Mouse (Mus musculus): ENCODE measurements around the gene Wasl. TPM values are rescaled to one million over a fixed set of nuclear protein-coding genes. Genes with fewer than 3 reads are reported as not detected.

Wasl gene
- polyA plus RNA-seq, 1 experiment from 2014 or later, result 67.1 TPM

DNA sequence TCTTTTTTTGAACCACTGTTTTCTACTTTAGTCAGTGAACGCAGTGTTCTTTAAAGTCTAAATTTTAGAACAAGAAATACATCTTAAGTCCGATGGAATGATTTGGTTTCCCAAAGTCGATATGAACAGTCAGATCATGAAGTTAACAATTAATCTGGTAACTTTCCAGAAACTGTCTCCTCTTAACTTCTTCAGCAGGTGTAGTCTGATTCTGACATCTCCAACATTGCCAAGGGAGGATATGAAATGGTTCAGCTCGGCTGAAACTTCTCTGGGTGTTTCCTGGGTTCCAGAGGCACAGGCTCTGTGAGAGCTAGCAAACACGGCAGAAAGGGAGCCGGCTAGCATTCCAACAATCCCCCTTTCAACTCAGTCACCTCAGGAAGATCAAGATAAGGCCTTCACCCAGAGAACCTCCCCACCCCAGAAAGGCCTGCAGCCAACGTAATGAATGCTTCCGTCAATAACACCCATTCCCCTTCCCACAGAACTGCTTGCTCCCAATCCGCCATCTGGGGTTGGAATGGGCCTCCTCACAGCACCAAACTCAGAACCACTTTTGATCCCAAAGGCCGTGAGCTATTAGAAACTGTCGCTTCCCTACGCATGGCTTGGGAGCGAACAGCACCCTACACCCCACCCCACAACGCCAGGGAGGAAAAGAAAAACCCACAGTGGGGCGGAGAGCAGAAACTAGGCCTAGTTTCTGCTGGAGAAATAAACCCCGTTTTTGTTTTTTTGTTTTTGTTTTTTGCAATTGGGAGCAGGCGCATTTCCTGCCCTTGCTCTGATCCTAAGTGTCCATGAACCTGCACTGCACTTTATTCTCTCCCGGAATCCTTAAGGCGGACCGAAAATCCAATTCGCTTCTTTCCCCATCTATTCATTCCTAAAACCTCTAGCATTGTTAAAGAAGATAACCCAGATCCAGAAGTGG is 1.3 kb downstream of the Wasl start:
- 10% methylated on average over 21 of the region's 21 CpGs for WGBS
- no peak for ATAC-seq (ENCODE audit: low FRiP score, low read depth)
- peak overlapping the region; percentile 94 for H3K27ac ChIP-seq (replicated peaks)

DNA sequence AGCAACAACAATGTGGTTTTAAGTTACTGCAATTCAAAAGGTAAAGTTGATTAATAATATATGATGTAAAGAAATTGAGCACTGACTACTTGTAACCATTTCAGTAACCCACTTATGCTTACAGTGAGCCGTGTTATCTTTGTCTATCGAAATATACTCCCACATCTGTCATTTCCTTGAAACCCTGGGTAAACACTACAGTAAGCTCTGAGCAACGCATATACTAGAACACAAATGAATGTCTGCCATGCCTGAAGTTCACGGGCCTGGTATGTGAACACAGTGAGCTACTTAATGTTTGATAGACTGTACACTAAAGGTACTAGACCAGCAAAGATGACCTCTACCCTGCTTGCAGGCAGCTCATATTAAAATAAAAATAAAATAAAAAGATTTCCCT is 2.3 kb downstream of the Wasl start:
- peak overlapping the region; percentile 19; the same call in 1 of the 2 replicates for H3K4me3 ChIP-seq
- WGBS, result 70% methylated on average over 4 of the region's 4 CpGs
- peak overlapping the region; percentile 86 for H3K4me2 ChIP-seq
- H3K27me3 ChIP-seq, result no peaks in the 10 kb centered on the region
- H3K4me1 ChIP-seq (replicated peaks), result peaks cover 22% of the 10 kb centered on the region
- no peaks in the 10 kb centered on the region for H3K9me3 ChIP-seq
- H3K36me3 ChIP-seq, result no peaks in the 10 kb centered on the region
- no peak for ATAC-seq (ENCODE audit: low FRiP score, low read depth)
- H3K9ac ChIP-seq, result no peak overlapping the region
- no peak overlapping the region for H3K27ac ChIP-seq (replicated peaks)

More for the DNA sequence above, 1.3 kb downstream of the Wasl start:
- peak overlapping the region; percentile 79 for H3K9ac ChIP-seq
- peak overlapping the region; percentile 86 for H3K4me2 ChIP-seq
- peaks cover 22% of the 10 kb centered on the region for H3K4me1 ChIP-seq (replicated peaks)
- no peaks in the 10 kb centered on the region for H3K36me3 ChIP-seq
- peak overlapping the region; percentile 86 for H3K4me3 ChIP-seq
- no peaks in the 10 kb centered on the region for H3K9me3 ChIP-seq
- H3K27me3 ChIP-seq, result no peaks in the 10 kb centered on the region

DNA sequence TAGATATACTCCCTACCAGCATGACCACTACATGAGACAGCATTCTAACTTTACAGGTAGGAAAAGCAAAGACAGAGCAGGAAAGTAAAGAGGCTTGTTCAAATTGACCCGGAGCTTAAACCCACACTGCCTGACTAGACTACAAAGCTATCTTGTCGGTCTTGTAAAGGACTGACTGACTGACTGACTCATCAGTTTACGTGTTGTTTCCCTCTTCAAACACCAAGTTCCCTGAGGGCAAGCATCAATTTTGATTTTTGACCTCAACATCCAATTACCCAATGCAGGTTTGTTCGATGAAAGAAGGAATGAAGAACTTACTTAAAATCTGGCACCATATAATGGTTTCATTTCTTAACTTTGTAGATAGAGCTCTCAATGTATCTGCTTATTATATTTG is 2.9 kb downstream of the Wasl start:
- H3K4me3 ChIP-seq, result no peak overlapping the region
- H3K9ac ChIP-seq, result no peak overlapping the region
- no peaks in the 10 kb centered on the region for H3K36me3 ChIP-seq
- peaks cover 22% of the 10 kb centered on the region for H3K4me1 ChIP-seq (replicated peaks)
- 81% methylated on average over 4 of the region's 4 CpGs for WGBS
- H3K27me3 ChIP-seq, result no peaks in the 10 kb centered on the region
- no peak for ATAC-seq (ENCODE audit: low FRiP score, low read depth)
- 0 out of 2 replicates have a peak overlapping the region, but pooled peaks have one; percentile 17 for H3K4me2 ChIP-seq
- H3K9me3 ChIP-seq, result no peaks in the 10 kb centered on the region
- H3K27ac ChIP-seq (replicated peaks), result no peak overlapping the region

DNA sequence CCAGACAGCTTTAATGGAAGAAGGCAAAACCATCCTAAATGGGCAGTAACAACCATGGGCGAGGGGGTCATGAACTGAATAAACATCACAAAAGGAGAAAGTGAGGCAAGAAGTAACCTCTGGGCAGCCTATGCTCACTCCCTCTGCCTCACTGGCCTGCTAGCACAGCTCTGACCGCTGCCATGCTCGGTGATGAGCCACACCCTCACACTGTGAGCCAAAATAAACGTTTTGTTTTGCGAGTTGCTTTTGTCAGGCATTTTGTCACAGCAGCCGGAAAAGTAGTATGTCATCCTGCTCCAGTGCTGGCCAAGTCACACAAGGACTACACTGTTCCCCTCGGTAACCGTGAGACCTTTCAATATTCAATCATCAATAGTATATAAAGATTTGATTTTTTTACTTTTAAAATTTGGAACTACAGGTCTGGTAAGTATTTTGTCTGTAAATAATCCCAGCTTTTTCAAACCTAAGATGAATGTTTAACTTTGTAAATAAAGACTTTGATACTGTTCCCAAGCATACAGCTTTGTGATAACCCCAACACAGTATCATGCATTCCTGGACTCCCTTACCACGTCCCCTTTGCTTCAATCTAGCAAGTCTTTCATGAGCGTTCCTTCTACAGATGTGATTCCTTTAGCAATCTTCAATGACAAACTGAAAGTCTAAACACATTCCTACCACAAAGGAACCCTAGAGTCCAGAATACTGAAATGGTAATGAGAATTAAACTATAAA is 7.0 kb downstream of the Wasl start:
- Histone ChIP-seq H3K9me3 (no peaks in the 10 kb centered on the region), H3K36me3 (no peaks in the 10 kb centered on the region), H3K4me2 (no peak overlapping the region), H3K27ac (replicated peaks) (no peak overlapping the region), H3K4me1 (replicated peaks) (peaks cover 14% of the 10 kb centered on the region), H3K27me3 (no peaks in the 10 kb centered on the region), H3K4me3 (no peak overlapping the region), H3K9ac (no peak overlapping the region)
- WGBS, result 58% methylated on average over 10 of the region's 10 CpGs
- ATAC-seq (ENCODE audit: low FRiP score, low read depth), result no peak

DNA sequence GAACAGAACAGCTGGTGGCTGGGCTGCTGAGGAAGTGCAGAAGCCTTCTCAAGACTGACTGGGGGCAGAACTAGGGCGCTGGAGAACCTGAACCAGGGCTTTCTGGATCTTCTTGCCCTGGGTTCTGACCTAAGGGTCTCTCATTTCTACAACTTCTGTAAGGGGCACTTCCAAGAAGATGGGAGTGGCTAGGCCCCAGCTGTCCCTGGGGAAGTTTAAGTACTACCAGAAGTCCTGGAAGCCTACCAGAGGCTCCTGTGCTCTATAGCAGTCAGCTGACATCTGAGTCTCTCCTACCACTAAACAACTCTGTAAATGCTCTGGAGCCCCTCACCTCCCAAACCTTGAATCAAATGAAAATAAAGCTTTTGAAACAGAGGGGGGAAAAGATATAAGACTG is 8.7 kb downstream of the Wasl start:
- Histone ChIP-seq H3K4me3 (no peak overlapping the region), H3K27ac (replicated peaks) (no peak overlapping the region), H3K27me3 (no peaks in the 10 kb centered on the region), H3K36me3 (no peaks in the 10 kb centered on the region), H3K4me2 (no peak overlapping the region), H3K4me1 (replicated peaks) (no peaks in the 10 kb centered on the region), H3K9me3 (no peaks in the 10 kb centered on the region), H3K9ac (no peak overlapping the region)
- ATAC-seq (ENCODE audit: low FRiP score, low read depth), result no peak
- 70% methylated on average over 1 of the region's 1 CpGs for WGBS

GRCm38 (mm10) chr6:24651538-24651937 is 13.3 kb downstream of the Wasl start:
- Histone ChIP-seq H3K9me3 (no peaks in the 10 kb centered on the region), H3K4me2 (no peak overlapping the region), H3K27me3 (no peaks in the 10 kb centered on the region), H3K4me1 (replicated peaks) (peaks cover 9% of the 10 kb centered on the region; the same call in 1 of the 2 replicates), H3K4me3 (no peak overlapping the region), H3K27ac (replicated peaks) (no peak overlapping the region), H3K36me3 (no peaks in the 10 kb centered on the region), H3K9ac (no peak overlapping the region)
- ATAC-seq (ENCODE audit: low FRiP score, low read depth), result no peak
- 65% methylated on average over 7 of the region's 7 CpGs for WGBS

DNA sequence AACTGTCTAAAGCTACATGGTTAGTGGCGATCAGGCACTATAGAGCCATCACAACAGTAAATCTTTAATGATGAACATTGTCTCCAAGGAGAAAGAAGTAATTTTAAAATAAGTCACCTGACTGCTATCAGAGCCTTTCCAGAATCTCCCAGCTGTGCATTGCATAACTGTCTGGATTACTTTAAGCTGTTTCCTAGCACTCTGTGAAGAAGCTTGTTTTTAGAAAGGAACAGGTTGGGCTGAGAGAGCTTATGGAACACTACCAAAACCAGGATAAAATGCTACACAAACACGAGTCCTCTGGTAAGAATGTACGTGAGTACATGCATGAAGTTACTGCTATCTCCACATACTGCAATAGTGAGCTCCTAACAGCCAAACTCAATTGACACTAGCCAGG is 14.1 kb downstream of the Wasl start:
- Histone ChIP-seq H3K4me1 (replicated peaks) (peaks cover 9% of the 10 kb centered on the region; the same call in 1 of the 2 replicates), H3K27ac (replicated peaks) (no peak overlapping the region), H3K4me3 (no peak overlapping the region), H3K4me2 (no peak overlapping the region), H3K9ac (no peak overlapping the region), H3K9me3 (no peaks in the 10 kb centered on the region), H3K27me3 (no peaks in the 10 kb centered on the region), H3K36me3 (no peaks in the 10 kb centered on the region)
- ATAC-seq (ENCODE audit: low FRiP score, low read depth), result no peak
- WGBS, result 79% methylated on average over 3 of the region's 3 CpGs

GRCm38 (mm10) chr6:24648403-24648802 is 16.4 kb downstream of the Wasl start:
- Histone ChIP-seq H3K4me2 (no peak overlapping the region), H3K4me3 (no peak overlapping the region), H3K9ac (no peak overlapping the region), H3K27ac (replicated peaks) (no peak overlapping the region), H3K4me1 (replicated peaks) (peaks cover 9% of the 10 kb centered on the region; the same call in 1 of the 2 replicates), H3K9me3 (no peaks in the 10 kb centered on the region), H3K27me3 (no peaks in the 10 kb centered on the region), H3K36me3 (no peaks in the 10 kb centered on the region)
- ATAC-seq (ENCODE audit: low FRiP score, low read depth), result no peak
- 89% methylated on average over 4 of the region's 4 CpGs for WGBS

GRCm38 (mm10) chr6:24647103-24647691 is 17.6 kb downstream of the Wasl start:
- H3K27ac ChIP-seq (replicated peaks), result no peak overlapping the region
- H3K36me3 ChIP-seq, result no peaks in the 10 kb centered on the region
- H3K4me2 ChIP-seq, result no peak overlapping the region
- ATAC-seq (ENCODE audit: low FRiP score, low read depth), result no peak
- H3K9ac ChIP-seq, result no peak overlapping the region
- no peaks in the 10 kb centered on the region for H3K9me3 ChIP-seq
- peaks cover 9% of the 10 kb centered on the region; the same call in 1 of the 2 replicates for H3K4me1 ChIP-seq (replicated peaks)
- 92% methylated on average over 4 of the region's 4 CpGs for WGBS
- no peak overlapping the region for H3K4me3 ChIP-seq
- H3K27me3 ChIP-seq, result no peaks in the 10 kb centered on the region

GRCm38 (mm10) chr6:24645346-24646053 is 19.3 kb downstream of the Wasl start:
- H3K4me3 ChIP-seq, result no peak overlapping the region
- H3K9me3 ChIP-seq, result no peaks in the 10 kb centered on the region
- WGBS, result 94% methylated on average over 6 of the region's 6 CpGs
- H3K9ac ChIP-seq, result no peak overlapping the region
- H3K27ac ChIP-seq (replicated peaks), result no peak overlapping the region
- H3K27me3 ChIP-seq, result no peaks in the 10 kb centered on the region
- H3K4me2 ChIP-seq, result no peak overlapping the region
- peaks cover 5% of the 10 kb centered on the region; the same call in 1 of the 2 replicates for H3K4me1 ChIP-seq (replicated peaks)
- no peak for ATAC-seq (ENCODE audit: low FRiP score, low read depth)
- no peaks in the 10 kb centered on the region for H3K36me3 ChIP-seq

DNA sequence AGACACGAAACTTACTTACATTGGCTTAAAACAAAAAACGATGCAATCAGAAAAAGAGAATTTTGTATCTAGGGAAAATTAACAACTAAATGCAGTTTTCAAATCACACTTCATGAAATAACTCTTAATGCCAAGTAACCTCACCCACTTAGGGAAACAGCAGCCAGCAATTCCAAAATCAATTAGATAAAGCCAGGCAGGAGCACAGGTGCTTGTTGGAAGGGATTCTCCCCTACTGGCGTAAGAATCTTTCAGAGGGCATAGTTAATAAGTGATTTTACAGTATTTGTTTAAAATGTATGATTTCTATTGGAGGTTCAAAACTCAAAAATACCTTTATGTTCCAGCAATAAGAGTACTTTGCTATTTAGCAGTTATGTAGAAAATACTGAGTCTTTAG is 21.8 kb downstream of the Wasl start:
- no peaks in the 10 kb centered on the region for H3K36me3 ChIP-seq
- no peak overlapping the region for H3K27ac ChIP-seq (replicated peaks)
- no peak overlapping the region for H3K9ac ChIP-seq
- H3K4me1 ChIP-seq (replicated peaks), result 0 out of 2 replicates have a peak, but pooled peaks cover 4% of the 10 kb centered on the region
- H3K4me3 ChIP-seq, result no peak overlapping the region
- H3K9me3 ChIP-seq, result no peaks in the 10 kb centered on the region
- no peak overlapping the region for H3K4me2 ChIP-seq
- H3K27me3 ChIP-seq, result no peaks in the 10 kb centered on the region
- ATAC-seq (ENCODE audit: low FRiP score, low read depth), result no peak
- 91% methylated on average over 3 of the region's 3 CpGs for WGBS

Measured in hindbrain, embryonic 15.5 days (tissue).